Mouse (Mus musculus) heart, embryonic 14.5 days (tissue): ENCODE measurements around the gene Prdm10. TPM values are rescaled to one million over a fixed set of nuclear protein-coding genes. Genes with fewer than 3 reads are reported as not detected.

Experiments used
- ATAC-seq: fragments of 200-750 bp; cut with Nextera tagmentation; 2 replicates; pipeline ENCODE4 v1.8.0; 2017; ENCODE audit warnings: low read depth, moderate TSS enrichment; ENCODE audit not compliant: insufficient number of reproducible peaks, insufficient read depth, low FRiP score
- H3K27ac ChIP-seq, 2 experiments: fragments of 200-500 bp in 1 of 2; fragments of 300-500 bp in 1 of 2; sonication (generic) in 1 of 2; replicated peaks in 1 of 2; 2 replicates each; pipeline ENCODE4 v1.5.1; 2012 to 2014; ENCODE audit warnings: low read depth in 2 of 2, low read length in 2 of 2, control low read depth in 1 of 2, mild to moderate bottlenecking in 1 of 2, mixed read lengths in 1 of 2; ENCODE audit not compliant: control insufficient read depth in 1 of 2, insufficient read depth in 1 of 2
- H3K27me3 ChIP-seq: fragments of 300-500 bp; sonication (generic); 2 replicates; pipeline ENCODE4 v1.6.1; 2014; ENCODE audit warnings: mild to moderate bottlenecking, low read length, control low read depth; ENCODE audit not compliant: control insufficient read depth, insufficient read depth
- H3K36me3 ChIP-seq: fragments of 300-500 bp; sonication (generic); 2 replicates; pipeline ENCODE4 v1.6.1; 2014; ENCODE audit warnings: mild to moderate bottlenecking, control low read depth, low read length, mixed read lengths; ENCODE audit not compliant: control insufficient read depth, insufficient read depth
- H3K4me1 ChIP-seq, 2 experiments: fragments of 200-500 bp in 1 of 2; fragments of 300-500 bp in 1 of 2; sonication (generic) in 1 of 2; 2 replicates each; pipeline ENCODE4 v1.6.1; 2012 to 2014; ENCODE audit warnings: low read length in 2 of 2, control low read depth in 1 of 2, mixed read lengths in 1 of 2; ENCODE audit not compliant: control insufficient read depth in 2 of 2, insufficient read depth in 2 of 2
- H3K4me2 ChIP-seq: fragments of 300-500 bp; sonication (generic); 2 replicates; pipeline ENCODE4 v1.6.1; 2014; ENCODE audit warnings: mild to moderate bottlenecking, low read length
- H3K4me3 ChIP-seq, 2 experiments: fragments of 200-500 bp in 1 of 2; fragments of 300-500 bp in 1 of 2; sonication (generic) in 1 of 2; 2 replicates each; pipeline ENCODE4 v1.5.1; 2012 to 2014; ENCODE audit warnings: low read length in 2 of 2, mild to moderate bottlenecking in 2 of 2, control low read depth in 1 of 2, low read depth in 1 of 2, moderate library complexity in 1 of 2; ENCODE audit not compliant: control insufficient read depth in 1 of 2, insufficient read depth in 1 of 2
- H3K9ac ChIP-seq: fragments of 300-500 bp; sonication (generic); 2 replicates; pipeline ENCODE4 v1.6.1; 2014; ENCODE audit warnings: mild to moderate bottlenecking, low read length
- H3K9me3 ChIP-seq: fragments of 300-500 bp; sonication (generic); 2 replicates; pipeline ENCODE4 v1.6.1; 2016; ENCODE audit warnings: low read length, control low read depth; ENCODE audit not compliant: control insufficient read depth
- WGBS: fragments of 180-500 bp; shearing (Covaris S2); extraction: QIAGEN DNeasy Blood & Tissue Kit; methylation state at CpG from one replicate; pipeline ENCODE4 v1.1.7; 2014; 5-methylcytosine and 5-hydroxymethylcytosine counted together
- polyA plus RNA-seq: library from polyadenylated mRNA; unstranded; fragments of >200 nt; fragmentation: Nextera tagmentation; extraction: Ambion mirVana; gene quantifications from 2 replicates; pipeline ENCODE4 v1.2.1, GENCODE M21; 2014

The Prdm10 gene
- polyA plus RNA-seq, 1 experiment from 2014 or later = 4.2 TPM

- peaks cover 3 to 15% of the 10 kb centered on the region in 2 experiments; a peak in 3 of 4 replicates for H3K4me1 ChIP-seq
- peak overlapping the region; percentile 95 to 100; a peak in 3 of 4 replicates for H3K27ac ChIP-seq
- H3K9ac ChIP-seq = peak overlapping the region; percentile 91
- no peak for ATAC-seq
- H3K9me3 ChIP-seq = no peaks in the 10 kb centered on the region
- H3K4me2 ChIP-seq = peak overlapping the region; percentile 79
- no peaks in the 10 kb centered on the region for H3K36me3 ChIP-seq
- H3K27me3 ChIP-seq = no peaks in the 10 kb centered on the region
- WGBS = 8% methylated on average over 11 of the region's 11 CpGs
- peak overlapping the region; percentile 70 to 90 for H3K4me3 ChIP-seq
Measured at GRCm38 (mm10) chr9:31281663-31282015, 1.3 kb downstream of the Prdm10 start.

GRCm38 (mm10) chr9:31282536-31282935, 2.2 kb downstream of the Prdm10 start:
- no peak overlapping the region for H3K4me3 ChIP-seq
- no peaks in the 10 kb centered on the region for H3K9me3 ChIP-seq
- WGBS = 55% methylated on average over 4 of the region's 4 CpGs
- H3K27ac ChIP-seq = no peak overlapping the region
- peaks cover 3 to 15% of the 10 kb centered on the region in 2 experiments; a peak in 3 of 4 replicates for H3K4me1 ChIP-seq
- no peaks in the 10 kb centered on the region for H3K36me3 ChIP-seq
- no peak overlapping the region for H3K9ac ChIP-seq
- H3K4me2 ChIP-seq = peak overlapping the region; percentile 79; the same call in 1 of the 2 replicates
- H3K27me3 ChIP-seq = no peaks in the 10 kb centered on the region
- ATAC-seq = no peak

DNA sequence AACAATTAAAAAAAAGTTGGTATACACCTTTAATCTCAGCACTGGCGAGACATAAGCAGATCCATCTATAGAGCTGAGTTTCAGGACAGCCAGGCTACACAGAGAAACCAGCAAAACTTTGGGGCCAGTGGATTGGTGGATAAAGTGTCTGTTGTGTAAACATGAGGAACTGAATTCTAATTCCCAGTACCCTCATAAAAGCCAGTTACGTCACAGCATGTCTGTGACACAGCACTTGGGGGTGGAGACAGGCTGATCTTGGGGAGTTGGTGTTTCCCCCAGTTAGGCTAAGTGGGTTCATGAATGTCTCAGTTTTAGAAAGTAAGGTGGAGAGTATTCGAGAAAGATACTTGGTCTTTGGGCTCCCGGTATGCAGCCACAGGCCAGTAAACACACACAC, 2.7 kb downstream of the Prdm10 start:
- ATAC-seq = no peak
- Histone ChIP-seq H3K9me3 (no peaks in the 10 kb centered on the region), H3K27ac (no peak overlapping the region), H3K36me3 (no peaks in the 10 kb centered on the region), H3K4me3 (no peak overlapping the region), H3K4me2 (no peak overlapping the region), H3K4me1 (peaks cover 3 to 15% of the 10 kb centered on the region in 2 experiments; a peak in 3 of 4 replicates), H3K9ac (no peak overlapping the region), H3K27me3 (no peaks in the 10 kb centered on the region)
- WGBS = 77% methylated on average over 4 of the region's 4 CpGs

- Histone ChIP-seq H3K36me3 (no peaks in the 10 kb centered on the region), H3K4me3 (no peak overlapping the region), H3K27ac (no peak overlapping the region), H3K4me2 (no peak overlapping the region), H3K27me3 (no peaks in the 10 kb centered on the region), H3K9ac (no peak overlapping the region), H3K4me1 (peaks cover 3 to 12% of the 10 kb centered on the region in 2 experiments; a peak in 3 of 4 replicates), H3K9me3 (no peaks in the 10 kb centered on the region)
- 88% methylated on average over 3 of the region's 3 CpGs for WGBS
- ATAC-seq = no peak
Measured at GRCm38 (mm10) chr9:31283911-31284310, 3.6 kb downstream of the Prdm10 start.

- Histone ChIP-seq H3K4me1 (no peaks in the 10 kb centered on the region), H3K36me3 (no peaks in the 10 kb centered on the region), H3K9me3 (no peaks in the 10 kb centered on the region), H3K4me2 (no peak overlapping the region), H3K27ac (no peak overlapping the region), H3K27me3 (no peaks in the 10 kb centered on the region), H3K4me3 (no peak overlapping the region), H3K9ac (no peak overlapping the region; the same call in 1 of the 2 replicates)
- no peak for ATAC-seq
- WGBS = 88% methylated on average over 14 of the region's 14 CpGs
Measured at GRCm38 (mm10) chr9:31290201-31290862, 10.0 kb downstream of the Prdm10 start.

GRCm38 (mm10) chr9:31291978-31292377, 11.6 kb downstream of the Prdm10 start:
- Histone ChIP-seq H3K9me3 (no peaks in the 10 kb centered on the region), H3K27ac (no peak overlapping the region), H3K4me1 (no peaks in the 10 kb centered on the region), H3K9ac (no peak overlapping the region), H3K36me3 (no peaks in the 10 kb centered on the region), H3K4me2 (no peak overlapping the region), H3K27me3 (no peaks in the 10 kb centered on the region), H3K4me3 (no peak overlapping the region)
- 65% methylated on average over 4 of the region's 4 CpGs for WGBS
- no peak for ATAC-seq

- Histone ChIP-seq H3K4me3 (no peak overlapping the region), H3K4me1 (no peaks in the 10 kb centered on the region), H3K27ac (no peak overlapping the region), H3K27me3 (no peaks in the 10 kb centered on the region), H3K9me3 (no peaks in the 10 kb centered on the region), H3K36me3 (no peaks in the 10 kb centered on the region), H3K4me2 (no peak overlapping the region), H3K9ac (no peak overlapping the region)
- no peak for ATAC-seq
- 81% methylated on average over 2 of the region's 2 CpGs for WGBS
Measured at GRCm38 (mm10) chr9:31293208-31293607, 12.9 kb downstream of the Prdm10 start.

DNA sequence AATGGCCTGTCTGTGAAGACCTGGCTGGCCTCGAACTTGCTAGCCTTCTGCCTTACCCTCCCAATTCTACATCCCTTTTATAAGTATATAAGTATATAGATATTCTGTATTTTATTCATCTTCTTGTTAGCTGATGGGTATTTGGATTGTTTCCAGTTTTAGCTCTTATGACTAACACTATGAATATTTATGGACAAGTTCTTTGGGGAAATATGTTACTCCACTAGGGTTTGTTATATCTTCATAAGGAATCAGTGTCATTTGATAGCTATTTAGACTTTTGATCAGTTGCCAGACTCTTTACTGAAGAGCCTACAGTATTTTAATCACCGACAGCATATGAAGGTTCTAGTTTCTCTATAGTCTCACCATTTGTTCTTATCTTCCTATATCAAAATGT, 15.0 kb downstream of the Prdm10 start:
- Histone ChIP-seq H3K9me3 (no peaks in the 10 kb centered on the region), H3K4me1 (peaks cover 3 to 6% of the 10 kb centered on the region in 2 experiments), H3K27me3 (no peaks in the 10 kb centered on the region), H3K27ac (no peak overlapping the region), H3K36me3 (no peaks in the 10 kb centered on the region), H3K9ac (no peak overlapping the region), H3K4me3 (no peak overlapping the region), H3K4me2 (no peak overlapping the region)
- 82% methylated on average over 2 of the region's 2 CpGs for WGBS
- ATAC-seq = no peak
